Mouse (Mus musculus) bone marrow macrophage, adult 2 months (primary cell): ENCODE measurements around the gene Neurl1a. TPM values are rescaled to one million over a fixed set of nuclear protein-coding genes. Genes with fewer than 3 reads are reported as not detected.
"Not testable (repeated sequence)": the region's sequence is repeated elsewhere in the genome, so short reads cannot be mapped to it uniquely, and the experiment has no call there.

ENCODE experiments used
- H3K27ac ChIP-seq: 2 replicates; pipeline ENCODE4 v1.5.1; 2012; ENCODE audit warnings: low read depth, low read length; ENCODE audit not compliant: insufficient read depth
- H3K4me1 ChIP-seq: 2 replicates; pipeline ENCODE4 v1.6.1; 2012; ENCODE audit warnings: low read length; ENCODE audit not compliant: control insufficient read depth, insufficient read depth
- H3K4me3 ChIP-seq: 2 replicates; pipeline ENCODE4 v1.5.1; 2012; ENCODE audit warnings: mild to moderate bottlenecking, low read length, moderate library complexity; ENCODE audit not compliant: insufficient read depth
- CTCF ChIP-seq: IDR thresholded peaks from 2 replicates; pipeline ENCODE4 v1.5.1; 2012; ENCODE audit warnings: low read depth, mild to moderate bottlenecking, low read length, moderate library complexity
- POLR2A ChIP-seq: IDR thresholded peaks from 2 replicates; pipeline ENCODE4 v1.6.1; 2012; ENCODE audit warnings: mild to moderate bottlenecking, low read depth, low read length, borderline replicate concordance
- polyA plus RNA-seq: library from polyadenylated mRNA; stranded (reverse); fragments of >200 nt; gene quantifications from 2 replicates; pipeline ENCODE4 v1.2.4, GENCODE M21; 2012; ENCODE audit not compliant: missing spikeins, insufficient read depth, insufficient read length

Neurl1a gene
- 2.9 and 3.8 TPM in 2 replicates for polyA plus RNA-seq

- TF ChIP-seq CTCF (no peak), POLR2A (no peak)
- H3K4me3 ChIP-seq, result peak within 1 kb of the TSS; percentile 45
- peaks cover 3% of the 10 kb centered on the region; the same call in 1 of the 2 replicates for H3K4me1 ChIP-seq
- no peak within 1 kb of the TSS for H3K27ac ChIP-seq
Measured at GRCm38 (mm10) chr19:47178431-47179271, at the start of gene Neurl1a. TSS of gene Neurl1a (plus strand) at chr19:47178820.

GRCm38 (mm10) chr19:47128835-47129234, 49.8 kb upstream of the Neurl1a start:
- no peak overlapping the region for H3K27ac ChIP-seq
- TF ChIP-seq CTCF (no peak), POLR2A (no peak)
- no peak overlapping the region for H3K4me3 ChIP-seq
- peaks cover 17% of the 10 kb centered on the region for H3K4me1 ChIP-seq

- Histone ChIP-seq H3K4me3 (no peak overlapping the region), H3K27ac (no peak overlapping the region), H3K4me1 (peaks cover 32% of the 10 kb centered on the region)
- TF ChIP-seq POLR2A (no peak), CTCF (no peak)
Measured at GRCm38 (mm10) chr19:47130551-47131125, 48.0 kb upstream of the Neurl1a start.

GRCm38 (mm10) chr19:47133161-47133560, 45.5 kb upstream of the Neurl1a start:
- Histone ChIP-seq H3K4me1 (peaks cover 44% of the 10 kb centered on the region), H3K4me3 (peak overlapping the region; percentile 30), H3K27ac (peak overlapping the region; percentile 84)
- TF ChIP-seq CTCF (no peak), POLR2A (no peak)

GRCm38 (mm10) chr19:47135568-47135967, 43.1 kb upstream of the Neurl1a start:
- no peak for TF ChIP-seq CTCF
- no peak for TF ChIP-seq POLR2A
- Histone ChIP-seq H3K27ac (no peak overlapping the region), H3K4me1 (peaks cover 54% of the 10 kb centered on the region), H3K4me3 (no peak overlapping the region)

GRCm38 (mm10) chr19:47136170-47136569, 42.5 kb upstream of the Neurl1a start:
- Histone ChIP-seq H3K27ac (no peak overlapping the region), H3K4me1 (peaks cover 55% of the 10 kb centered on the region), H3K4me3 (peak overlapping the region; percentile 82; the same call in 1 of the 2 replicates)
- TF ChIP-seq POLR2A, result no peak
- no peak for TF ChIP-seq CTCF

- Histone ChIP-seq H3K27ac (peak overlapping the region; percentile 82), H3K4me3 (peak overlapping the region; percentile 82), H3K4me1 (peaks cover 59% of the 10 kb centered on the region)
- TF ChIP-seq CTCF, result 0 out of 2 replicates have a peak, but pooled peaks have one; percentile 23
- no peak for TF ChIP-seq POLR2A
Measured at GRCm38 (mm10) chr19:47137051-47137581, 41.5 kb upstream of the Neurl1a start.

GRCm38 (mm10) chr19:47137771-47138421, 40.7 kb upstream of the Neurl1a start, which contains the start of gene Calhm2:
TSS of gene Calhm2 (minus strand) at chr19:47138294.
- no peak for TF ChIP-seq POLR2A
- no peak for TF ChIP-seq CTCF
- peak within 1 kb of the TSS; percentile 82 for H3K27ac ChIP-seq
- peaks cover 59% of the 10 kb centered on the region for H3K4me1 ChIP-seq
- peak within 1 kb of the TSS; percentile 82 for H3K4me3 ChIP-seq

GRCm38 (mm10) chr19:47139611-47140010, 39.0 kb upstream of the Neurl1a start:
- peaks cover 48% of the 10 kb centered on the region for H3K4me1 ChIP-seq
- H3K4me3 ChIP-seq, H3K27ac ChIP-seq: not testable (repeated sequence)
